Mouse (Mus musculus) stomach, postnatal 0 days (tissue): ENCODE measurements around the gene Atxn10. TPM values are rescaled to one million over a fixed set of nuclear protein-coding genes. Genes with fewer than 3 reads are reported as not detected.

Experiments used
- ATAC-seq: fragments of 200-750 bp; cut with Nextera tagmentation; 2 replicates; pipeline ENCODE4 v1.8.0; 2017; ENCODE audit not compliant: low FRiP score, low TSS enrichment
- DNase-seq: peaks from one replicate; pipeline ENCODE4 v3.0.0-alpha.2; 2016; ENCODE audit warnings: low spot score
- H3K27ac ChIP-seq: fragments of 300-500 bp; sonication (generic); replicated peaks from 2 replicates; pipeline ENCODE4 v1.5.1; 2014; ENCODE audit warnings: mild to moderate bottlenecking, control low read depth
- H3K27me3 ChIP-seq: fragments of 300-500 bp; sonication (generic); 2 replicates; pipeline ENCODE4 v1.6.1; 2014; ENCODE audit warnings: low read length; ENCODE audit not compliant: control insufficient read depth, insufficient read depth
- H3K36me3 ChIP-seq: fragments of 300-500 bp; sonication (generic); 2 replicates; pipeline ENCODE4 v1.6.1; 2014; ENCODE audit warnings: low read length, mixed read lengths; ENCODE audit not compliant: control insufficient read depth, insufficient read depth
- H3K4me1 ChIP-seq: fragments of 300-500 bp; sonication (generic); replicated peaks from 2 replicates; pipeline ENCODE4 v1.6.1; 2014; ENCODE audit warnings: antibody characterized with exemption; ENCODE audit not compliant: control insufficient read depth, insufficient read depth
- H3K4me2 ChIP-seq: fragments of 300-500 bp; sonication (generic); replicated peaks from 2 replicates; pipeline ENCODE4 v1.6.1; 2014; ENCODE audit warnings: low read depth, mild to moderate bottlenecking, control low read depth, moderate library complexity
- H3K4me3 ChIP-seq: fragments of 300-500 bp; sonication (generic); 2 replicates; pipeline ENCODE4 v1.5.1; 2014; ENCODE audit warnings: low read depth, low read length, control low read depth
- H3K9ac ChIP-seq: fragments of 300-500 bp; sonication (generic); 2 replicates; pipeline ENCODE4 v1.6.1; 2014; ENCODE audit warnings: mild to moderate bottlenecking, low read length, control low read depth, mixed read lengths
- H3K9me3 ChIP-seq: fragments of 300-500 bp; sonication (generic); 2 replicates; pipeline ENCODE4 v1.6.1; 2016; ENCODE audit warnings: low read length; ENCODE audit not compliant: control insufficient read depth
- CTCF ChIP-seq: IDR thresholded peaks from 2 replicates; pipeline ENCODE4 v1.5.1; 2016; ENCODE audit warnings: antibody characterized with exemption, low read depth, mild to moderate bottlenecking, moderate library complexity
- EP300 ChIP-seq: optimal IDR thresholded peaks from 2 replicates; pipeline ENCODE3; 2016; ENCODE audit warnings: antibody characterized with exemption
- WGBS: fragments of 180-500 bp; shearing (Covaris S2); extraction: QIAGEN DNeasy Blood & Tissue Kit; methylation state at CpG from one replicate; pipeline ENCODE4 v1.1.7; 2014; 5-methylcytosine and 5-hydroxymethylcytosine counted together
- polyA plus RNA-seq: library from polyadenylated mRNA; unstranded; fragments of >200 nt; fragmentation: Nextera tagmentation; extraction: Ambion mirVana; gene quantifications from 2 replicates; pipeline ENCODE4 v1.2.1, GENCODE M21; 2015

Gene Atxn10
- polyA plus RNA-seq, 1 experiment from 2014 or later = 124 TPM

- Histone ChIP-seq H3K9me3 (no peaks in the 10 kb centered on the region), H3K27me3 (no peaks in the 10 kb centered on the region), H3K36me3 (no peaks in the 10 kb centered on the region), H3K27ac (no peak overlapping the region), H3K4me2 (no peak overlapping the region), H3K9ac (no peak overlapping the region), H3K4me3 (no peak overlapping the region), H3K4me1 (no peaks in the 10 kb centered on the region)
- WGBS = 79% methylated on average over 6 of the region's 6 CpGs
- DNase-seq (no peak), ATAC-seq (no peak)
- TF ChIP-seq CTCF = no peak
- TF ChIP-seq EP300 = no peak
These were observed 92.1 kb downstream of the Atxn10 start for GRCm38 (mm10) chr15:85428140-85428539.

- TF ChIP-seq EP300 (no peak), CTCF (no peak)
- H3K9ac ChIP-seq = no peak overlapping the region
- H3K4me1 ChIP-seq = no peaks in the 10 kb centered on the region
- H3K27me3 ChIP-seq = no peaks in the 10 kb centered on the region
- WGBS = 90% methylated on average over 3 of the region's 3 CpGs
- DNase-seq = no peak
- H3K9me3 ChIP-seq = no peaks in the 10 kb centered on the region
- H3K4me2 ChIP-seq = no peak overlapping the region
- no peak for ATAC-seq
- H3K4me3 ChIP-seq = no peak overlapping the region
- no peak overlapping the region for H3K27ac ChIP-seq
- peaks cover 3% of the 10 kb centered on the region; the same call in 1 of the 2 replicates for H3K36me3 ChIP-seq
These were observed 106.5 kb downstream of the Atxn10 start for GRCm38 (mm10) chr15:85442568-85442967.

GRCm38 (mm10) chr15:85446652-85447051 is 110.6 kb downstream of the Atxn10 start:
- Histone ChIP-seq H3K27me3 (no peaks in the 10 kb centered on the region), H3K4me1 (no peaks in the 10 kb centered on the region), H3K4me3 (no peak overlapping the region), H3K36me3 (peaks cover 2% of the 10 kb centered on the region; the same call in 1 of the 2 replicates), H3K27ac (no peak overlapping the region), H3K9me3 (no peaks in the 10 kb centered on the region), H3K9ac (no peak overlapping the region), H3K4me2 (no peak overlapping the region)
- TF ChIP-seq EP300 (no peak), CTCF (no peak)
- WGBS = 65% methylated on average over 3 of the region's 3 CpGs
- DNase-seq (no peak), ATAC-seq (no peak)

DNA sequence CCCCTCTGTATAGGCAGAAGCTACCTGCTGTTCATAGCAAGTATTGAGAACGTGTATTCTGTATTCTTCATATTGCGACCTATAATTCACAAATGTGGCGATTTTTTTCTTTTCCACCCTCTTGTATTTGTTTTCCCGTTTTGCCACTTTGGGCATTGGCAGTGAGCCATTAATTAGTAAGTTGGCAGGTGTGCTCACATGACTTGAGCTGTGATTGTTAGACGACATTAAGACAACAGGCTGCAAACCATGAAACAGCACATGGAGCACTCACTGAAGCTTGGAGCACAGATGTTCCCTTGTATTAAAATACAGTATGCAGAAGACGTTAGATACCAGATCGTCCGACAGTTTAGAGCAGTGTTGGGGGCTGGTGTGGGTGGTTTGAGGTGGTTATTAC is 120.8 kb downstream of the Atxn10 start:
- no peak overlapping the region for H3K9ac ChIP-seq
- ATAC-seq (no peak), DNase-seq (no peak)
- no peak overlapping the region for H3K4me2 ChIP-seq
- no peaks in the 10 kb centered on the region for H3K4me1 ChIP-seq
- H3K36me3 ChIP-seq = 0 out of 2 replicates have a peak, but pooled peaks cover 2% of the 10 kb centered on the region
- H3K4me3 ChIP-seq = no peak overlapping the region
- no peaks in the 10 kb centered on the region for H3K9me3 ChIP-seq
- H3K27me3 ChIP-seq = no peaks in the 10 kb centered on the region
- H3K27ac ChIP-seq = no peak overlapping the region
- WGBS = 68% methylated on average over 8 of the region's 8 CpGs
- TF ChIP-seq EP300 (no peak), CTCF (no peak)

DNA sequence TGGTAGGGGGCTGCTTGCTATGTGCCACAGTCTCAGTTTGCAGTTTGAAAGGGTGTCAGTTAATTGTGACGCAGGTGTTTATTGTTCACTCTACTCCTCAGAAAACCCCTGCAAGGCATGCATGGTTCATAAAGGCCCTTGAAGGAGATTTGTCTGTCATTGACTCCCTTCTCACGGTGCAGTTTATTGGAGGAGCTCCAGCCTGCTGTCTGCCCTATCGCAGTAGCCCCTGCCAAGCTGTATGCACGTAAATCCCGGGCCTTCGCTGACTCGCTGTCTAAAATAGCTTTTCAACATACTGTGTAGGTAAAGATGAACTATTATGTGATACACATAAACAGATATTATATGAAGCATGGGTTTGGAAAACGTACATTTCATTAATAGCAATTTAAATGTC is 121.8 kb downstream of the Atxn10 start:
- no peak overlapping the region for H3K27ac ChIP-seq
- H3K9me3 ChIP-seq = no peaks in the 10 kb centered on the region

GRCm38 (mm10) chr15:85458631-85459082 is 122.6 kb downstream of the Atxn10 start:
- 45% methylated on average over 4 of the region's 4 CpGs for WGBS
- ATAC-seq (no peak), DNase-seq (no peak)
- no peak overlapping the region for H3K4me2 ChIP-seq
- H3K9me3 ChIP-seq = no peaks in the 10 kb centered on the region
- H3K27me3 ChIP-seq = no peaks in the 10 kb centered on the region
- no peak for TF ChIP-seq CTCF
- no peak for TF ChIP-seq EP300
- H3K4me3 ChIP-seq = no peak overlapping the region
- no peak overlapping the region for H3K27ac ChIP-seq
- H3K4me1 ChIP-seq = no peaks in the 10 kb centered on the region
- no peak overlapping the region for H3K9ac ChIP-seq
- peaks cover 9% of the 10 kb centered on the region; the same call in 1 of the 2 replicates for H3K36me3 ChIP-seq

More for the DNA sequence above, 121.8 kb downstream of the Atxn10 start:
- no peak for TF ChIP-seq EP300
- no peak for TF ChIP-seq CTCF
- Histone ChIP-seq H3K36me3 (peaks cover 2% of the 10 kb centered on the region; the same call in 1 of the 2 replicates), H3K4me3 (no peak overlapping the region), H3K9ac (no peak overlapping the region), H3K27me3 (no peaks in the 10 kb centered on the region), H3K4me2 (no peak overlapping the region), H3K4me1 (no peaks in the 10 kb centered on the region)
- DNase-seq (no peak), ATAC-seq (no peak)
- 55% methylated on average over 8 of the region's 8 CpGs for WGBS
